Mouse (Mus musculus) heart, adult 9 months (tissue): ENCODE data around the gene Ndufa6.
"Not testable (repeated sequence)": the region's sequence is repeated elsewhere in the genome, so short reads cannot be mapped to it uniquely, and the experiment has no call there.

Experiments used
- DNase-seq, 2 experiments: peaks; one replicate each; pipeline ENCODE4 v3.0.0; 2022; ENCODE audit warnings: low spot score in 2 of 2

The Ndufa6 gene

GRCm38 (mm10) chr15:82368146-82368545, 14.0 kb upstream of the Ndufa6 start:
- no peak for DNase-seq

- DNase-seq = not testable (repeated sequence)
Measured at GRCm38 (mm10) chr15:82364561-82364960, 10.4 kb upstream of the Ndufa6 start.

- not testable (repeated sequence) for DNase-seq
Measured at GRCm38 (mm10) chr15:82363801-82364200, 9.7 kb upstream of the Ndufa6 start.

- no peak for DNase-seq
Measured at GRCm38 (mm10) chr15:82362234-82362633, 8.1 kb upstream of the Ndufa6 start.

- DNase-seq = no peak
Measured at GRCm38 (mm10) chr15:82361459-82362018, 7.4 kb upstream of the Ndufa6 start.

GRCm38 (mm10) chr15:82358431-82359260, 4.5 kb upstream of the Ndufa6 start:
- DNase-seq = no peak

GRCm38 (mm10) chr15:82353745-82354113, 393 bp downstream of the Ndufa6 start:
- no peak for DNase-seq

- no peak for DNase-seq
Measured at GRCm38 (mm10) chr15:82353078-82353744, 911 bp downstream of the Ndufa6 start.

- no peak for DNase-seq
Measured at GRCm38 (mm10) chr15:82351480-82351879, 2.6 kb downstream of the Ndufa6 start.

- no peak for DNase-seq
Measured at GRCm38 (mm10) chr15:82350349-82350748, 3.8 kb downstream of the Ndufa6 start.

GRCm38 (mm10) chr15:82348999-82349341, 5.2 kb downstream of the Ndufa6 start:
- DNase-seq = no peak

GRCm38 (mm10) chr15:82348258-82348998, 5.7 kb downstream of the Ndufa6 start:
- no peak for DNase-seq

GRCm38 (mm10) chr15:82347852-82348251, 6.3 kb downstream of the Ndufa6 start:
- DNase-seq = no peak

GRCm38 (mm10) chr15:82347303-82347676, 6.8 kb downstream of the Ndufa6 start:
- no peak for DNase-seq

GRCm38 (mm10) chr15:82346580-82347302, 7.4 kb downstream of the Ndufa6 start:
- DNase-seq = no peak

- peak; percentile 99 for DNase-seq
Measured at GRCm38 (mm10) chr15:82345820-82346470, 8.2 kb downstream of the Ndufa6 start.

GRCm38 (mm10) chr15:82344971-82345370, 9.2 kb downstream of the Ndufa6 start:
- no peak for DNase-seq

- DNase-seq = no peak
Measured at GRCm38 (mm10) chr15:82343368-82344287, 10.5 kb downstream of the Ndufa6 start.

- no peak for DNase-seq
Measured at GRCm38 (mm10) chr15:82342543-82342935, 11.6 kb downstream of the Ndufa6 start.
